Mouse (Mus musculus): ENCODE measurements at regions not wholly inside any gene's neighbourhood (a gene's known extent, or its start where the extent isn't known, plus 50 kb on each side); places are given as distances from the start of the nearest gene placed in this dataset.
"Not testable (repeated sequence)": the region's sequence is repeated elsewhere in the genome, so short reads cannot be mapped to it uniquely, and the experiment has no call there.

GRCm38 (mm10) chr6:14632837-14633236 is 122.2 kb downstream of the Ppp1r3a start:
- ChIA-PET POLR2A (interaction anchor here in 1 of 4 experiments (0.7 kb wide), 1 partner anchor 1947 kb away, joined by 3 read pairs; no protein-coding TSS in a partner anchor), CTCF (no interaction called here)

- POLR2A ChIA-PET = interaction anchor here in 1 of 4 experiments (0.7 kb wide), 1 partner anchor 1948 kb away, joined by 3 read pairs; no protein-coding TSS in a partner anchor
- CTCF ChIA-PET = no interaction called here
Measured at GRCm38 (mm10) chr6:14631719-14632445, 123.2 kb downstream of the Ppp1r3a start.

GRCm38 (mm10) chr6:14616629-14617028 is 138.4 kb downstream of the Ppp1r3a start:
- ChIA-PET CTCF (no interaction called here), POLR2A (no interaction called here)

GRCm38 (mm10) chr6:14608076-14608475 is 147.0 kb downstream of the Ppp1r3a start:
- ChIA-PET POLR2A (no interaction called here), CTCF (no interaction called here)

GRCm38 (mm10) chr6:14600543-14601249 is 154.4 kb downstream of the Ppp1r3a start:
- CTCF ChIA-PET = no interaction called here
- POLR2A ChIA-PET = no interaction called here

GRCm38 (mm10) chr6:14596880-14597466 is 158.1 kb downstream of the Ppp1r3a start:
- ChIA-PET POLR2A (no interaction called here), CTCF (interaction anchor here in 1 of 4 experiments (0.9 kb wide), 1 partner anchor 11 kb away, joined by 3 read pairs; no protein-coding TSS in a partner anchor)

- CTCF ChIA-PET = interaction anchor here in 2 of 4 experiments (0.9 to 1.0 kb wide), 2 partner anchors 9 to 11 kb away, joined by 3 to 4 read pairs; no protein-coding TSS in a partner anchor
Measured at GRCm38 (mm10) chr6:14585827-14586226, 169.2 kb downstream of the Ppp1r3a start.

GRCm38 (mm10) chr6:14583829-14584228 is 171.2 kb downstream of the Ppp1r3a start:
- POLR2A ChIA-PET = no interaction called here
- CTCF ChIA-PET = no interaction called here

More at GRCm38 (mm10) chr6:14585827-14586226, 169.2 kb downstream of the Ppp1r3a start:
- POLR2A ChIA-PET = no interaction called here

- CTCF ChIA-PET = no interaction called here
- POLR2A ChIA-PET = no interaction called here
Measured at GRCm38 (mm10) chr6:14574607-14575006, 180.5 kb downstream of the Ppp1r3a start.

GRCm38 (mm10) chr6:14573001-14573400 is 182.1 kb downstream of the Ppp1r3a start:
- ChIA-PET CTCF (no interaction called here), POLR2A (no interaction called here)

- CTCF ChIA-PET = no interaction called here
- POLR2A ChIA-PET = no interaction called here
Measured at GRCm38 (mm10) chr6:14540333-14540732, 214.7 kb downstream of the Ppp1r3a start.

- POLR2A ChIA-PET = no interaction called here
- CTCF ChIA-PET = no interaction called here
Measured at GRCm38 (mm10) chr6:14529096-14529495, 226.0 kb downstream of the Ppp1r3a start.

- ChIA-PET POLR2A (no interaction called here), CTCF (no interaction called here)
Measured at GRCm38 (mm10) chr6:14528564-14528963, 226.5 kb downstream of the Ppp1r3a start.

- POLR2A ChIA-PET = no interaction called here
- CTCF ChIA-PET = interaction anchor here in 1 of 4 experiments (0.6 kb wide), 1 partner anchor 1106 kb away, joined by 3 read pairs; no protein-coding TSS in a partner anchor
Measured at GRCm38 (mm10) chr6:14522742-14523141, 232.3 kb downstream of the Ppp1r3a start.

GRCm38 (mm10) chr6:14521321-14521720 is 233.8 kb downstream of the Ppp1r3a start:
- ChIA-PET POLR2A (no interaction called here), CTCF (no interaction called here)

- CTCF ChIA-PET = no interaction called here
- POLR2A ChIA-PET = no interaction called here
Measured at GRCm38 (mm10) chr6:14504171-14504570, 250.9 kb downstream of the Ppp1r3a start.

GRCm38 (mm10) chr6:14500663-14501062 is 254.4 kb downstream of the Ppp1r3a start:
- ChIA-PET POLR2A (no interaction called here), CTCF (no interaction called here)

- POLR2A ChIA-PET, CTCF ChIA-PET: not testable (repeated sequence)
Measured at GRCm38 (mm10) chr6:14499882-14500281, 255.2 kb downstream of the Ppp1r3a start.

GRCm38 (mm10) chr6:14486642-14487041 is 268.4 kb downstream of the Ppp1r3a start:
- CTCF ChIA-PET = not testable (repeated sequence)

GRCm38 (mm10) chr6:14456394-14456793 is 298.7 kb downstream of the Ppp1r3a start:
- POLR2A ChIA-PET = interaction anchor here in 1 of 4 experiments (0.6 kb wide), 1 partner anchor 657 kb away, joined by 3 read pairs; no protein-coding TSS in a partner anchor

More at GRCm38 (mm10) chr6:14486642-14487041, 268.4 kb downstream of the Ppp1r3a start:
- POLR2A ChIA-PET = not testable (repeated sequence)

GRCm38 (mm10) chr6:14453321-14453720 is 301.8 kb downstream of the Ppp1r3a start:
- POLR2A ChIA-PET, CTCF ChIA-PET: not testable (repeated sequence)

More at GRCm38 (mm10) chr6:14456394-14456793, 298.7 kb downstream of the Ppp1r3a start:
- CTCF ChIA-PET = no interaction called here

All from embryonic stem cell, embryonic (primary cell).